Mouse (Mus musculus) brain, embryonic 14.5 days (tissue): ENCODE data around the gene Arfrp1.

Experiments
- CTCF ChIP-seq: fragments of 200-500 bp; IDR thresholded peaks from 2 replicates; pipeline ENCODE4 v1.5.1; 2012; ENCODE audit warnings: inconsistent platforms, mild to moderate bottlenecking, moderate library complexity, borderline replicate concordance; ENCODE audit not compliant: insufficient read depth, insufficient read length; ENCODE audit errors: extremely low read depth
- POLR2A ChIP-seq: fragments of 200-500 bp; IDR thresholded peaks from 2 replicates; pipeline ENCODE4 v1.6.1; 2012; ENCODE audit warnings: mild to moderate bottlenecking, inconsistent platforms, borderline replicate concordance; ENCODE audit not compliant: poor library complexity, insufficient read depth, insufficient read length, severe bottlenecking; ENCODE audit errors: extremely low read depth

GRCm38 (mm10) chr2:181394086-181394485 lies 28.9 kb upstream of the Arfrp1 start:
- TF ChIP-seq POLR2A (no peak), CTCF (no peak)
